Mouse (Mus musculus): ENCODE data around the gene Mpv17l2.

Mpv17l2 gene

GRCm38 (mm10) chr8:70766571-70767440 is 6.1 kb upstream of the Mpv17l2 start:
- no peak for DNase-seq (ENCODE audit: low spot score)

GRCm38 (mm10) chr8:70765838-70766570 is 5.3 kb upstream of the Mpv17l2 start:
- DNase-seq (ENCODE audit: low spot score): no peak

- no peak for DNase-seq (ENCODE audit: low spot score)
Measured at GRCm38 (mm10) chr8:70765329-70765728, 4.6 kb upstream of the Mpv17l2 start.

- DNase-seq (ENCODE audit: low spot score): no peak
Measured at GRCm38 (mm10) chr8:70764676-70765075, 3.9 kb upstream of the Mpv17l2 start.

- no peak for DNase-seq (ENCODE audit: low spot score)
Measured at GRCm38 (mm10) chr8:70764026-70764425, 3.3 kb upstream of the Mpv17l2 start.

GRCm38 (mm10) chr8:70763354-70763753 is 2.6 kb upstream of the Mpv17l2 start:
- DNase-seq (ENCODE audit: low spot score): no peak

GRCm38 (mm10) chr8:70762118-70762517 is 1.4 kb upstream of the Mpv17l2 start:
- DNase-seq (ENCODE audit: low spot score): no peak

GRCm38 (mm10) chr8:70760350-70760749 is 396 bp downstream of the Mpv17l2 start:
- DNase-seq (ENCODE audit: low spot score): no peak

- DNase-seq (ENCODE audit: low spot score): no peak
Measured at GRCm38 (mm10) chr8:70758616-70759561, 1.9 kb downstream of the Mpv17l2 start.

- no peak for DNase-seq (ENCODE audit: low spot score)
Measured at GRCm38 (mm10) chr8:70758308-70758615, 2.5 kb downstream of the Mpv17l2 start.

- no peak for DNase-seq (ENCODE audit: low spot score)
Measured at GRCm38 (mm10) chr8:70757523-70758307, 3.0 kb downstream of the Mpv17l2 start.

- DNase-seq (ENCODE audit: low spot score): no peak
Measured at GRCm38 (mm10) chr8:70756476-70757040, 4.2 kb downstream of the Mpv17l2 start.

- DNase-seq (ENCODE audit: low spot score): no peak
Measured at GRCm38 (mm10) chr8:70755661-70756475, 4.9 kb downstream of the Mpv17l2 start.

GRCm38 (mm10) chr8:70754871-70755660 is 5.7 kb downstream of the Mpv17l2 start:
- no peak for DNase-seq (ENCODE audit: low spot score)

GRCm38 (mm10) chr8:70754043-70754870 is 6.5 kb downstream of the Mpv17l2 start, which contains the start of gene Rab3a:
Rab3a (plus strand) TSS chr8:70754679.
- DNase-seq (ENCODE audit: low spot score): peak; percentile 90

- peak; percentile 28 for DNase-seq (ENCODE audit: low spot score)
Measured at GRCm38 (mm10) chr8:70753151-70753550, 7.6 kb downstream of the Mpv17l2 start.

- DNase-seq (ENCODE audit: low spot score): no peak
Measured at GRCm38 (mm10) chr8:70752000-70752764, 8.6 kb downstream of the Mpv17l2 start.

Measured in ovary, postnatal 14 days (tissue).